Mouse (Mus musculus): ENCODE data around the gene Cdc42se2.

- TF ChIP-seq RAD21 (IDR thresholded peaks at IDR 0.05; ENCODE audit: low read depth, low read length) (no peak; the same call in 1 of the 2 replicates), MEF2A (IDR thresholded peaks at IDR 0.05; ENCODE audit: borderline replicate concordance, low read depth, low read length) (no peak), UBTF (IDR thresholded peaks at IDR 0.05; ENCODE audit: low read depth, low read length) (peak; percentile 88; the same call in 1 of the 2 replicates), CHD1 (IDR thresholded peaks at IDR 0.05; ENCODE audit: low read depth, low read length) (peak; percentile 27; the same call in 1 of the 2 replicates), POLR2A (IDR thresholded peaks at IDR 0.05; ENCODE audit: low read depth, low read length) (no peak), SIN3A (IDR thresholded peaks at IDR 0.05; ENCODE audit: low read length) (peak; percentile 86), MAZ (IDR thresholded peaks at IDR 0.05; ENCODE audit: low read depth, low read length) (no peak), TCF12 (IDR thresholded peaks at IDR 0.05; ENCODE audit: low read depth, low read length) (no peak), MAX (IDR thresholded peaks at IDR 0.05; ENCODE audit: low read length) (no peak), CTCF (conservative IDR thresholded peaks at IDR 0.05 in 1 of 2, IDR thresholded peaks at IDR 0.05 in 1 of 2; ENCODE audit: low read depth in 2 of 2, low read length in 2 of 2) (no peak), GABPA (IDR thresholded peaks at IDR 0.05; ENCODE audit: insufficient replicate concordance, low read depth, low read length) (no peak), EP300 (IDR thresholded peaks at IDR 0.05; ENCODE audit: low read length) (no peak), ZNF384 (IDR thresholded peaks at IDR 0.05; ENCODE audit: low read depth, low read length) (no peak)
Measured at GRCm38 (mm10) chr11:54786858-54787487, 502 bp downstream of the Cdc42se2 start.
